Comparison of ENCODE assay signal across 8 mouse cellular contexts in the genomic region with DNA sequence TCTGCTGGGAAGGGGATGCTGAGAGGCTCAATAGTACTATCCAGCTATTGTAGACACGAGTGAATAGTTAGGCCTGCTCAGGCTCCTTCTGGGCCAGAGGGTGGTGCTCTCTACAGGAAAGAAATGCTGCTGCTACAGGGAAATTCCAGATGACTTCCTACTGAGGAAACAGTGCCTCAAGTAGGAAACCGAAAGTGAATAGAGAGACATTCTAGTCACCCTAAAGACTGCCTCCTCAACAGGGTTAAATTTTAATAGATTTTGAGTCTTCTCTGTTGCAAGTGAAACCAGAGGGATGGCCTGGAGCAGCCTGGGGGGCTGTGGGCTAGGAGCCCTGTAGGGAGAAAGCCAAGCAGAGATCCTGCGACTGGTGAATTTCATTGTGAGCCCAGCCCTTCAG. TPM values are rescaled to one million over a fixed set of nuclear protein-coding genes. Genes with fewer than 3 reads are reported as not detected.
A peak's percentile ranks its signal among the peaks of the same experiment; 100 is the strongest.
DNase-seq lines count a peak whose midpoint lies in the region; ATAC-seq lines count a peak whose summit lies in the region.

No protein-coding gene starts in this region.

- H3K9ac ChIP-seq in kidney, embryonic 15.5 days: no peak overlapping the region
- H3K9ac ChIP-seq in midbrain, embryonic 14.5 days (replicated peaks; ENCODE audit: low read length): no peak overlapping the region

- 32% methylated on average over 3 of the region's 3 CpGs for WGBS in kidney, embryonic 15.5 days
- 28% methylated on average over 3 of the region's 3 CpGs for WGBS in midbrain, embryonic 14.5 days

- 0 out of 2 replicates have a peak overlapping the region, but pooled peaks have one; percentile 7 for H3K4me3 ChIP-seq in kidney, embryonic 15.5 days (replicated peaks)
- H3K4me3 ChIP-seq in megakaryocyte, embryonic 14.5 days (replicated peaks): peak overlapping the region; percentile 85
- H3K4me3 ChIP-seq in midbrain, embryonic 14.5 days (replicated peaks; ENCODE audit: low read depth, low read length): no peak overlapping the region

- no peak for ATAC-seq in kidney, embryonic 15.5 days (replicated peaks; ENCODE audit: low FRiP score)
- ATAC-seq in midbrain, embryonic 14.5 days (ENCODE audit: low FRiP score, low TSS enrichment): no peak

- no peaks in the 10 kb centered on the region for H3K36me3 ChIP-seq in kidney, embryonic 15.5 days
- H3K36me3 ChIP-seq in megakaryocyte, embryonic 14.5 days (replicated peaks; ENCODE audit: low read length): peaks cover 26% of the 10 kb centered on the region
- no peaks in the 10 kb centered on the region for H3K36me3 ChIP-seq in midbrain, embryonic 14.5 days (ENCODE audit: control insufficient read depth, insufficient read depth, low read length)

- H3K4me2 ChIP-seq in kidney, embryonic 15.5 days: peak overlapping the region; percentile 37
- H3K4me2 ChIP-seq in midbrain, embryonic 14.5 days (ENCODE audit: low read length): no peak overlapping the region

- peaks cover 35% of the 10 kb centered on the region for H3K27me3 ChIP-seq in kidney, embryonic 15.5 days
- H3K27me3 ChIP-seq in megakaryocyte, embryonic 14.5 days (replicated peaks): no peaks in the 10 kb centered on the region
- H3K27me3 ChIP-seq in midbrain, embryonic 14.5 days (ENCODE audit: control insufficient read depth, insufficient read depth, low read length): peaks cover 23% of the 10 kb centered on the region

- DNase-seq in heart, adult 18-20 months: peak; percentile 58 to 71
- no peak for DNase-seq in heart, postnatal 25 days (ENCODE audit: low spot score)
- DNase-seq in fibroblast of lung, adult 2 months (ENCODE audit: low read depth): peak; percentile 10
- no peak for DNase-seq in left cerebral cortex, adult 18-20 months (ENCODE audit: low spot score in 2 of 2)
- no peak for DNase-seq in thymus, postnatal 4 days
- no peak for DNase-seq in midbrain, embryonic 14.5 days

- H3K4me1 ChIP-seq in kidney, embryonic 15.5 days: peaks cover 13% of the 10 kb centered on the region
- H3K4me1 ChIP-seq in megakaryocyte, embryonic 14.5 days: peaks cover 42% of the 10 kb centered on the region
- H3K4me1 ChIP-seq in midbrain, embryonic 14.5 days (ENCODE audit: control insufficient read depth, insufficient read depth, low read length): 0 out of 2 replicates have a peak, but pooled peaks cover 6% of the 10 kb centered on the region

- intact Hi-C loops in heart, postnatal 25 days (cut with DNase I): loop anchor here (5.0 kb wide), 2 partner anchors 102 to 948 kb away; partner anchors contain the start of gene Dirc2

- H3K27ac ChIP-seq in kidney, embryonic 15.5 days: peak overlapping the region; percentile 49
- H3K27ac ChIP-seq in midbrain, embryonic 14.5 days (replicated peaks; ENCODE audit: low read depth, low read length): no peak overlapping the region

- no peaks in the 10 kb centered on the region for H3K9me3 ChIP-seq in kidney, embryonic 15.5 days (replicated peaks)
- H3K9me3 ChIP-seq in megakaryocyte, embryonic 14.5 days: no peaks in the 10 kb centered on the region
- no peaks in the 10 kb centered on the region for H3K9me3 ChIP-seq in midbrain, embryonic 14.5 days (ENCODE audit: control insufficient read depth, low read length)

RNA-seq across cellular contexts. Expression of gene Parp14, which starts 2.2 kb away (rescaled TPM):
- 10 to 100 TPM; 12.2 to 12.9 TPM for total RNA-seq in heart, adult 18-20 months (2021)
- total RNA-seq in heart, postnatal 25 days (2021): 10 to 100 TPM; 11.6 to 11.8 TPM
- 1.1 and 1.2 TPM in 2 replicates for polyA plus RNA-seq in kidney, embryonic 15.5 days (2015; fragmentation: Nextera tagmentation; extraction: Ambion mirVana)
- 1.3 TPM in 1 of 2 replicates, not detected in the other for polyA plus RNA-seq in megakaryocyte, embryonic 14.5 days (2012; ENCODE audit: insufficient read depth, low replicate concordance)
- total RNA-seq in left cerebral cortex, adult 18-20 months (2021): 1 to 10 TPM; 1.4 to 2.0 TPM
- 0.09 and 0.62 TPM in 2 replicates for polyA plus RNA-seq in midbrain, embryonic 14.5 days (2014; fragmentation: Nextera tagmentation; extraction: Ambion mirVana)

Comparison
In these comparisons a context has a peak if more than half of its experiments do, and no peak if none do; other contexts are left out.
1. DNase-seq: peak in heart, adult 18-20 months (2 of 2) and fibroblast of lung, adult 2 months (single experiment); none in heart, postnatal 25 days (single experiment), left cerebral cortex, adult 18-20 months (0 of 2), thymus, postnatal 4 days (single experiment) and midbrain, embryonic 14.5 days (single experiment).
2. RNA of gene Parp14, which starts 2.2 kb away (total RNA-seq): 12.2 to 12.9 TPM in heart, adult 18-20 months and 11.6 to 11.8 TPM in heart, postnatal 25 days; 1.4 to 2.0 TPM in left cerebral cortex, adult 18-20 months; every median in the first group is over 4 times any median in the second.